Mouse (Mus musculus) right cerebral cortex, postnatal 25 days (tissue): ENCODE measurements around the gene Soat1.

ENCODE experiments used
- DNase-seq: peaks from one replicate; pipeline ENCODE4 v3.0.0; 2022

Gene Soat1

GRCm38 (mm10) chr1:156463981-156464853, 9.9 kb downstream of the Soat1 start:
- DNase-seq, result no peak

DNA sequence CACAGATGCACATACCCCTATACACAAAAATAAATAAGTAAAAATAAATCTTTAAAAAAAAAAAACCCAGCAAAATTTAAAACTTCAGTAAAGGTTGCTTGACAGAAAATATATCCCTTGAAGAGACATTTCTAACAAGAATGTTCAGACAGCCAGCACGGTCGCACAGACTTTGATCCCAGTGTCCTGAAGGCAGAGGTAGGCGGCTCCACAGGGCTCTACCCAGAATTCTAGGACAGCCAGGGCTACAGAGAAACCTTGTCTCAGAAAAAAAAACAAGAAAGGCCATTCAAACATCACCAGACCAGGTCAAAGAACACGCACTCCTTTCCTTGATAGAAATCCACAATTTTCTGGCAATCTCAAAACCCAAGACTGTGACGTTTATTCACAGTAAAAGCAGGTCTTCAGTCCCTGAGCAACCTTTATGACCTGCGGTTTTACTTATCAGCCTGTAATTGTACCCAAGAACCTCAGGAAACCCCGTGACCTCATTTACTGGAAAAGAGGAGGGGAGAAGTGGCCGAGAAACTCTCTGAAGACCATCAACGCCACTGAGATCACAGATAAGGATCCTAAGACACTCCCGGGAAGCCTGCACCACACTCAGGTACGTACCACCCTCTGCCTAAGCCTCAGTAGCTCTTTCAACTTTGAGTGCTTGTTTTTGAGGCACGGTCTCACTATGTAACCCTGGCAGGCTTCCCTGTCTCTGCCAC, 11.7 kb downstream of the Soat1 start:
- DNase-seq, result no peak

GRCm38 (mm10) chr1:156461036-156461435, 13.1 kb downstream of the Soat1 start:
- DNase-seq, result no peak

DNA sequence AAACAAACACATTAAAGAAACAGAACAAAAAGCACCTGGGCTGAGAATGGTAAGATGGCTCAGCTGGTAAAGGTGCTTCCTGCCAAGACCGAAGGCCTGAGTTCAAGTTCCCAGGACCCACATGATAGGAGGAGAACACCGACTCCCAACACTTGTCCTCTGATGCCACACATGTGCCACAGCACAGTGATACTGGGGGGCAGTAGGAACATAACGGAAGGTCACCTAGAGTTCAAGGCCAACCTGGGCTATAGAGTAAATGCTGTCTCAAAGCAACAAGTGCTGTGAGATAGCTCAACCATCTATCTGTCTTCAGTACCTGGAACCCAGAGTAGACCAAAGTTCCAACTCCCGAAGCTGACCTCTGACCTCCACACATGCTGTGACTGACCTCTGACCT, 13.9 kb downstream of the Soat1 start:
- DNase-seq, result no peak

DNA sequence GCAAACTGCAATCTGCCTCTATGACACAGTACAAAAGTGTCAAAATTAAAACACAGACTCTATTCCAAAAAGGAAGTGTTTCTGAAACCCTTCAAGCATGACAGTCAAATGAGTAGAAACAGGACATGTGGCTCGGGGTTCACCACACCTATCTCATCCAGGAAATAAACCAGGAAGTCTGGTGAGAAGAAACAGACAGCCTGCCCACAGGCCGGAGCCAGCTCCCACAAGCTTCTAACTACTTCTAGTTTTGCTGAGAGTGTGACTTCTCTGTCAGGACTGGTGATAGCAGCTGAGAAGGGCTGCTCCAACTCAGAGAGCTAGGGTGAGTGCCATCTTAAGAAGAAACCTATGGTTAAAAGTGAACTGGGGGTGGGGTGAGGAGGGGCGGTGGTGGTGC, 14.4 kb downstream of the Soat1 start:
- DNase-seq, result no peak

GRCm38 (mm10) chr1:156458391-156459060, 15.6 kb downstream of the Soat1 start:
- no peak for DNase-seq

DNA sequence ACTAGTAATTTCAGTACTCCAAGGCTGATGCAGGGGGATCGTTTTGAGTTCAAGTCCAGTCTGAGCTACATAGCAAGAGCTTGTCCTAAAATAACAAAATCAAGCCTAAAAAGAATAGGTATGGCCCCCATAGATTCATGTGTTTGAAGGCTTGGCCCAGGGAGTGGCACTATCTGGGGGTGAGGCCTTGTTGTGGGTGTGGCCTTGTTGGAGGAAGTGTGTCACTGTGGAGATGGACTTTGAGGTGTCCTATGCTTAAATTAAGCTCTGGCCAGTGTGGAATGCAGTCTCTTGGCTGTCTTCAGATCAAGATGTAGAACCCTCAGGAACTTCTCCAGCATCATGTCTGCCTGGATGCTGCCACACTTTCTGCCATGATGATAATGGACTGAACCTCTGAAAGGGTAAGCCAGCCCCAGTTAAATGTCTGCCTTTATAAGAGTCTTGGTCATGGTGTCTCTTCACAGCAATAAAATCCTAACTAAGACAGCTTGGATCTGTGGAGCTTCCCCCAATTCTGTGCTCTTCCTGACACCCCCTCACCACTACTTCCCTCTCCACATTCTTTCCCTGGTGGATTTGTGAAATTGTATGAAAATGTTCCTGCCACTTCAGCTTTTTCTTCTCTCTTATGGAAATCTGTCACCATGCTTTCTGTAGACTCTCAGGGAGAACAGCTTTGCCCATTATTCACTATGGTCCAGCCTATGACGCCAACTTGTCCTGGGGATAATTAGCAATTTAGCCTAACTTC, 18.9 kb downstream of the Soat1 start:
- DNase-seq, result no peak

GRCm38 (mm10) chr1:156454384-156454783, 19.7 kb downstream of the Soat1 start:
- no peak for DNase-seq

GRCm38 (mm10) chr1:156453876-156454275, 20.3 kb downstream of the Soat1 start:
- no peak for DNase-seq

GRCm38 (mm10) chr1:156450478-156450877, 23.7 kb downstream of the Soat1 start:
- DNase-seq, result no peak

DNA sequence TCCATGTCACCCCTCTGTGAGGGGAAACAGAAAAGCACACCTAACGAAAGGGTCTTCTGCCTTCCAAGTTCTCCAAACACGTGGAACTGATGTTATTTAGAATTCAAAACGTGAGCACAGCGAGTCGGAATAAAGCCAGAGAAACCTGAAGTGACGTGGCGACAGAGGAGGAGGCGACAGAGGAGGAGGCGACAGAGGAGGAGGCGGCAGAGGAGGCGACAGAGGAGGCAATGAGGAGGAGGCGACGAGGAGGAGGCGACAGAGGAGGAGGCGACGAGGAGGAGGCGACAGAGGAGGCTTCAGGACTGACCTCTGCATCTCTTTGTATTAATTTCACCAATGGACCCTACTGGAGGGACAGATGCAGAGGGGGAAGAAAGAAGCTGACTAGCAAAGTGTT, 24.4 kb downstream of the Soat1 start:
- DNase-seq, result no peak

DNA sequence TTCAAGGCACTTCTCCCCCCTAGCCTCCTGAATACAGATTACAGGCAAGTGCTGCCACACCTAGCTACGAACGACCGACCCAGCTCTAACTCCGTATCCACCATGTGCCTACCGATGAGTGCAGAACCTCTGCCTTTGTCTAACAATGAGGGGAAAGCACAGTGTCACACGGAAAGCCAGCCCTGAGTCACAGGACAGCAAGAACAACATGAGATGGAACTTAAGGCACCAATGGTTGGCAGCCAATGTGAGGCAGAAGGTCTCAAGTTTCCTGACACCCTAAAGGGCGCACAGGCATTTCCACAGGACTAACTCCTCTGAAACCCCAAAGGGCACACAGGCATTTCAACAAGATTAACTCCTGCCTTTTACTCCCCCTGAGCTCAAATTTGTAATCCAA, 25.0 kb downstream of the Soat1 start:
- no peak for DNase-seq

GRCm38 (mm10) chr1:156445049-156445448, 29.1 kb downstream of the Soat1 start:
- no peak for DNase-seq

- peak; percentile 38 for DNase-seq
Measured at GRCm38 (mm10) chr1:156442776-156443175, 31.4 kb downstream of the Soat1 start.

DNA sequence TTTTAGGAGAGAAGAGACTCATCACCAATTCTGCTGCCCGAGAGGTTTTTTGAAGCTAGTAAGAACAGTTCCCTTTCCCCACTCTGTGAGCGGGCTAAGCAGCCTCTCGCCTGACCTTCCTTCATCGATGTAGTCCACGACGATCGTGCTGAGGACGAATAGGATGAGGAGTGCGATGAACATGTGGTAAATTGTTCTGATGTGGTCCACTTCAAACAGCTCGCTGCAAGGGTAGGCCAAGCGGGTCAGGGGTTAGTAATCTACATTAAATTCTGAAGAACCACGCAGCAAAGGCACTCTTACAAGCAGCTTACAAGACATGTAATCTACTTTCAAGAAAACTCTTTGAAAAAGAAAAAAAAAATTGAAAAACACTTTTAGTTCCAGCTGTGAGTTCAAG, 31.9 kb downstream of the Soat1 start:
- no peak for DNase-seq

DNA sequence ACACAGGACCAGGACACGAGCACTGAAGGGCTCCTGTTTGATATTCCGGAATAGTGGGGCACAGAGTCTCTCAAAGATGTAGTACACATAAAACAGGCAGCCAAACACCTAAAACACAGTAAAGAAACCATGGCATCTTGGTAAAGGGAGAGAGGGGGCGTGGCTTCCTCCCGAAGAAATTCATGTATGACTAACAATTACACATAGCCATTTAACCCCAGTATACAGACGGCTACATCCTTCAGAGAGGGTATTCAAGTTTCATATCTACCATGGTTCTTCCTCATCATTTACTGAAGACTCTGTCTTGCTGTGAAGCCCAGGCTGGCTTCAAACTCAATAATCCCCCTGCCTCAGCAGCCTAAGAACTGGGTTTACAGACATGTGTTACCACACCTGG, 36.4 kb downstream of the Soat1 start:
- no peak for DNase-seq

DNA sequence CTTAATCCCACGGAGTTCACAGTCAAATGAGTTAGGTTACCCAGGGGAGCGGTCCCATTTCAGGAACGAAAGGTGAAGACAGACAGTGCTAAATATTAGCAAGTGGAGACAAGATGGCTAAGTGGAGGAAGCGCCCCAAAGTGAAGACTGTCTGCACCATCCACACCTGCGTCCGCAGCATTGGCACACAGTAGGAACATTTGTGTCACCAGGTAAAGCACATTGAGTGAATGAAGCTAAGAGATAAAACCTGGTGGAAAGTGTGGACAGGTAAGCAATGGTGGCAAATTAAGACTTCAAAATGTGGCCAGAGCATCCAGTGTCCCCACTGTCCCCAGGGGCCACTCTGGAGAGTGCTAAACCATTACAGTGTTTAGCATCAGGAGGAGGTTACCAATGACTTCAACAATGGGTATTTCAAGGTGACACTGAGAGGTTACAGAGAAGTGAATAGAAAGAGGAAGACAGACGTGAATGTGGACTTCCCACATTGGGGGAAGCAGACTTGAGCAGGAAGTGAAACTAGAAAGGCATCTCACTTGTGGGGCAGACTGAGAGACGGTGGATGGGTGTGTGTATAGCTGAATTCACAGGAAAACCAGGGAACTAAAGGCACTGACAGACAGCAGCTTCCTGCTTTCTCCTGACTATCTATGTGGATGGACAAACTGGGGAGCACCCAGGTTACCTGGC, 37.0 kb downstream of the Soat1 start:
- no peak for DNase-seq

DNA sequence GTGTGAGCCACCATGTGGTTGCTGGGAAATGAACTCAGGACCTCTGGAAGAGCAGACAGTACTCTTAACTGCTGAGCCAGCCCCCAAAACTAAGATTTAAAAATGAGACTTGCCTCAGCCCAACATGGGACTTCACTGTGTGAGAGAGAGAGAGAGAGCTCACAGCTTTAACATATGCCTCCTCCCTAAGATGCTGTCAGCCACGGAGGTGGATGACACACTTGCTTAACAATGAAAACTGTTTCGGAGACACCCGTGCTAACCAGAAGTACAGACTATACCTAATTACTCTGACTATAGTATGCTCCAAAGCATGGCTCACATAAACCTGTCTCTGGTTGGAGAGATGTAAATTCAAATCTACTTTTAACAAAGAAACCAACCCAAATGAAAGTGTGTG, 40.6 kb downstream of the Soat1 start:
- no peak for DNase-seq

DNA sequence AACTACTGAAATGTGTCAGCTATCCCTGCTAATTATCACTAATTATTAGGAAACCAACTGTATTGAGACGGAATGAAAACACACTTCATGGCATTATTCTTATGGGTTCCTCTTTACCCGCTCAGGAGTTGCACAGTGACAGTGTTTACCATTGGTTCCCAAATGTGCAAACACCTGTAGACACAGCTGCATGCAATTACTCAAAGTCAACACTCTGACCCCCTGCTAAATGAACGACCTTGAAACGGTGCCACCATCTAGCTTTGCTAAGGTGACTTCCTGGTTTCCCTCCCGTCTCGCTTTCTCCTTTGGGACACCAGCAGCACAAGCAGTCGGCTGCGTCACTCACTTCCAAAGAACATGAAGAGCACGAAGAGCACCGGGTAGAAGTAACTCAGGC, 41.6 kb downstream of the Soat1 start:
- DNase-seq, result no peak

DNA sequence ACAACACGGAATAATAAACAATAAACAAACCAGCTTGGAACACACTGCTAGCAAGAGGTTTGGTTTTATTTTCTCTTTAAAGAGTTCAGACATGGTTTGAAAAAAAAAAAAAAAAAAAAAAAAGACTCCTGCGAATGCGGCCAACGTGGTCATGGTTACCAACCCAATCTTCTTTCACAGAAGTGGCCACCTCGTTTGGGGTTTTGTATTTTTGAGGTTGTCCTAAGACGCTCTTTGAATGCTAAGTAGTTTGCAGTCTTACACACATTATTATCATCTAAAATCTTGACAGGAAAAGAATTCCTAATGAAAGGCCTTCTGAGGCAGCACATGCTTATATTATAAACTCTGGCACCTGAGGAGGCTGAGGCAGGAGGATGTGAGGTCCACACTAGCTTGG, 45.7 kb downstream of the Soat1 start:
- DNase-seq, result no peak

DNA sequence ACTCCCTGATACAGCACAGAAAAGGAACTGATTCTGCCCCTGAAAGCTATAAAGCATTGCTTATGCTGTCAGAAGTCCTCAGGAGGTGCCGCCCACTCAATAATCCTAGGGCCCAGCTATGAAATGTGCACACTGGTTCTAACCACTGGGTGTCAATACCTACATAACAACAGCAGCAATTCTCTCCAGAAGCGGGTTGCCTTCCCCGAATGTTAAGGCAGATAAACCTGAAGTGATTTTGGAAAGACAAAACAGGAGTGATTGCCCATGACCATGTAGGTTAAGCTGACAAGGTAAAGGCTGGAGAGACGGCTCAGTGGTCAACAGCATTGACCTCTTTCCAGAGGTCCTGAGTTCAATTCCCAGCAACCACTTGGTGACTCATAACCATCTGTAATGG, 48.4 kb downstream of the Soat1 start:
- no peak for DNase-seq

DNA sequence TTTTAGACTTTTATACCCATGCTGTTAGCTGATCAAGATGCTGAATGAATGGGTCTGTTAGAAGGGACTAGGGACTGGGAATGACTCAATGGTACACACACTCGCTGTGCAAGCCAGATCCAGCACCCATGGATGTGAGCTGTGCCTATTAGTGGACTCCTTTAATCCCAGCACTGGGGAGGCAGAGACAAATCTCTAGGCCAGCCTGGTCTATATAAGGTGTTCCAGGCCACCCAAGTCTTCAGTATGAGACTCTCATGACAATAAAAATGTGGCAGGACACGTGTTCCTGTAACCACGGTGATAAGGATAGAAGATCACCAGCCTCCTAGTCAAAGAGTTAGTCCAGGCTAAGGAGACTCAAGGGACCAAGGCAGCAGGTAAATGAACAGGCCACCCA, 50.1 kb downstream of the Soat1 start:
- DNase-seq, result no peak
